Mouse (Mus musculus) megakaryocyte, embryonic 14.5 days (primary cell): Measurements from ENCODE around the gene Man1a. TPM values are rescaled to one million over a fixed set of nuclear protein-coding genes. Genes with fewer than 3 reads are reported as not detected.

Experiments used
- H3K27me3 ChIP-seq: replicated peaks from 2 replicates; pipeline ENCODE3; 2012; ENCODE audit warnings: inconsistent platforms
- H3K36me3 ChIP-seq: replicated peaks from 2 replicates; pipeline ENCODE3; 2012; ENCODE audit warnings: low read length, inconsistent platforms, mixed read lengths
- H3K4me1 ChIP-seq: 2 replicates; pipeline ENCODE4 v1.6.1; 2012; ENCODE audit warnings: inconsistent platforms
- H3K4me3 ChIP-seq: replicated peaks from 2 replicates; pipeline ENCODE3; 2012; ENCODE audit warnings: moderate library complexity, mild to moderate bottlenecking, inconsistent platforms
- H3K9me3 ChIP-seq: 2 replicates; pipeline ENCODE4 v1.6.1; 2012; ENCODE audit warnings: inconsistent platforms
- FLI1 ChIP-seq: IDR thresholded peaks from 2 replicates; pipeline ENCODE4 v1.6.1; 2012; ENCODE audit warnings: low read length, inconsistent platforms, mixed read lengths
- GATA1 ChIP-seq: IDR thresholded peaks from 3 replicates; pipeline ENCODE4 v1.6.1; 2012; ENCODE audit warnings: mixed read lengths, low read length, inconsistent platforms, borderline replicate concordance
- polyA plus RNA-seq: library from polyadenylated mRNA; stranded (reverse); fragments of >175 nt; gene quantifications from 2 replicates; pipeline ENCODE4 v1.2.3, GENCODE M21; 2012; ENCODE audit warnings: low replicate concordance; ENCODE audit not compliant: insufficient read depth

Man1a gene
- polyA plus RNA-seq, 1 experiment, result 37.5 TPM

GRCm38 (mm10) chr10:53929722-53930500, 146.5 kb downstream of the Man1a start:
- TF ChIP-seq GATA1 (no peak), FLI1 (no peak)
- H3K27me3 ChIP-seq, result no peaks in the 10 kb centered on the region
- H3K36me3 ChIP-seq, result peaks cover 86% of the 10 kb centered on the region
- no peaks in the 10 kb centered on the region for H3K9me3 ChIP-seq
- H3K4me1 ChIP-seq, result peaks cover 23% of the 10 kb centered on the region
- H3K4me3 ChIP-seq, result no peak overlapping the region

GRCm38 (mm10) chr10:53927904-53928303, 148.5 kb downstream of the Man1a start:
- Histone ChIP-seq H3K36me3 (peaks cover 87% of the 10 kb centered on the region), H3K4me1 (peaks cover 23% of the 10 kb centered on the region), H3K27me3 (no peaks in the 10 kb centered on the region), H3K9me3 (no peaks in the 10 kb centered on the region), H3K4me3 (no peak overlapping the region)
- TF ChIP-seq FLI1, result no peak
- no peak for TF ChIP-seq GATA1

- TF ChIP-seq GATA1, result no peak
- no peak for TF ChIP-seq FLI1
- no peak overlapping the region for H3K4me3 ChIP-seq
- peaks cover 20% of the 10 kb centered on the region for H3K4me1 ChIP-seq
- H3K36me3 ChIP-seq, result peaks cover 85% of the 10 kb centered on the region
- no peaks in the 10 kb centered on the region for H3K27me3 ChIP-seq
- H3K9me3 ChIP-seq, result no peaks in the 10 kb centered on the region
Measured at GRCm38 (mm10) chr10:53925456-53925855, 151.0 kb downstream of the Man1a start.

GRCm38 (mm10) chr10:53922236-53922635, 154.2 kb downstream of the Man1a start:
- H3K4me3 ChIP-seq, result no peak overlapping the region
- TF ChIP-seq GATA1, result no peak
- no peak for TF ChIP-seq FLI1
- no peaks in the 10 kb centered on the region for H3K9me3 ChIP-seq
- H3K36me3 ChIP-seq, result peaks cover 93% of the 10 kb centered on the region
- H3K27me3 ChIP-seq, result no peaks in the 10 kb centered on the region
- H3K4me1 ChIP-seq, result peaks cover under 1% of the 10 kb centered on the region; the same call in 1 of the 2 replicates

- H3K4me1 ChIP-seq, result peaks cover 18% of the 10 kb centered on the region
- H3K9me3 ChIP-seq, result no peaks in the 10 kb centered on the region
- TF ChIP-seq FLI1 (no peak), GATA1 (no peak)
- H3K4me3 ChIP-seq, result no peak overlapping the region
- H3K36me3 ChIP-seq, result peaks cover 97% of the 10 kb centered on the region
- no peaks in the 10 kb centered on the region for H3K27me3 ChIP-seq
Measured at GRCm38 (mm10) chr10:53917517-53917916, 158.9 kb downstream of the Man1a start.

GRCm38 (mm10) chr10:53915719-53916118, 160.7 kb downstream of the Man1a start:
- H3K27me3 ChIP-seq, result no peaks in the 10 kb centered on the region
- H3K9me3 ChIP-seq, result no peaks in the 10 kb centered on the region
- TF ChIP-seq FLI1, result no peak
- TF ChIP-seq GATA1, result no peak
- H3K4me1 ChIP-seq, result peaks cover 18% of the 10 kb centered on the region
- H3K36me3 ChIP-seq, result peaks cover 98% of the 10 kb centered on the region
- H3K4me3 ChIP-seq, result no peak overlapping the region

GRCm38 (mm10) chr10:53914974-53915609, 161.3 kb downstream of the Man1a start:
- TF ChIP-seq FLI1 (no peak), GATA1 (no peak)
- Histone ChIP-seq H3K36me3 (peaks cover 96% of the 10 kb centered on the region), H3K4me3 (no peak overlapping the region), H3K4me1 (peaks cover 18% of the 10 kb centered on the region), H3K9me3 (no peaks in the 10 kb centered on the region), H3K27me3 (no peaks in the 10 kb centered on the region)

- Histone ChIP-seq H3K36me3 (peaks cover 96% of the 10 kb centered on the region), H3K4me1 (peaks cover 18% of the 10 kb centered on the region), H3K4me3 (no peak overlapping the region), H3K9me3 (no peaks in the 10 kb centered on the region), H3K27me3 (no peaks in the 10 kb centered on the region)
- TF ChIP-seq FLI1 (no peak), GATA1 (no peak)
Measured at GRCm38 (mm10) chr10:53913546-53914312, 162.7 kb downstream of the Man1a start.

- Histone ChIP-seq H3K4me1 (peaks cover 27% of the 10 kb centered on the region), H3K4me3 (no peak overlapping the region), H3K36me3 (no peaks in the 10 kb centered on the region), H3K27me3 (no peaks in the 10 kb centered on the region), H3K9me3 (no peaks in the 10 kb centered on the region)
- TF ChIP-seq GATA1, result no peak
- TF ChIP-seq FLI1, result no peak
Measured at GRCm38 (mm10) chr10:53889512-53889911, 186.9 kb downstream of the Man1a start.
